ENCODE assay signal across 26 mouse cellular contexts in the genomic region with DNA sequence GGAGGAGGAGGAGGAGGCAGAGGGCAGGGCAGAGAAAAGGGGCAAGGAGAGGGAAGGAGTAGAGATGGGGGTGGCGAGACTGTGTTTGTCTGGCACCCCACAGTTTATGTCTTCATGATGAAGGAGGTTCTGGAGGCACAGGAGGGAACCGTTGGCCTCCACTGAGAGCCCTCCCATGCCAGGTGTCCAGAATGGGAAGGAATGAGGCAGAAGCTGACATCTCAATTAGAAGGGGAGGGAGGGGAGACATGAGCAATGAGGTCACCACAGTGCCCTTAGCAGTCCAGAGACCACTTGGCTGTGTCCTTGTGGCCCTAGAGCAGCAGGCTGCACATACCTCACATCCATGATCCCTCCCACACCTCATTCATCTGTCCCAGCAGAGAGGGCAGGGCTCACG. TPM values are rescaled to one million over a fixed set of nuclear protein-coding genes. Genes with fewer than 3 reads are reported as not detected.
"Had no signal": no experiment of that assay in that cellular context is flagged by ENCODE, and none has a peak within 500 bp of the region (broad histone marks: within the 10 kb centered on the region; RNA-seq: fewer than 3 reads in every experiment).

No protein-coding gene starts in this region.

- DNase-seq: cerebellum, adult 2 months; cerebellum, adult 8-10 months; cerebellum, adult 9-10 months; cerebellum, adult 9-11 months; cerebellum, postnatal 25 days; cerebellum, postnatal 36 days; forebrain, postnatal 0 days; gastrocnemius, adult 2 months; gastrocnemius, postnatal 10 days; gastrocnemius, postnatal 14 days; gastrocnemius, postnatal 25 days; gastrocnemius, postnatal 36 days; heart, adult 11 months; heart, adult 2 months had no signal

- H3K27ac ChIP-seq: embryonic facial prominence, embryonic 10.5 days; embryonic facial prominence, embryonic 12.5 days; embryonic facial prominence, embryonic 13.5 days; embryonic facial prominence, embryonic 15.5 days; forebrain, embryonic 10.5 days; forebrain, embryonic 12.5 days; forebrain, embryonic 13.5 days; forebrain, embryonic 15.5 days; gastrocnemius, adult 2 months; heart, adult 2 months had no signal

- H3K9ac ChIP-seq: embryonic facial prominence, embryonic 12.5 days; embryonic facial prominence, embryonic 13.5 days; embryonic facial prominence, embryonic 15.5 days; forebrain, embryonic 12.5 days; forebrain, embryonic 13.5 days; forebrain, embryonic 15.5 days; forebrain, postnatal 0 days had no signal

- H3K4me2 ChIP-seq: embryonic facial prominence, embryonic 12.5 days; embryonic facial prominence, embryonic 13.5 days; embryonic facial prominence, embryonic 15.5 days; forebrain, embryonic 12.5 days; forebrain, embryonic 13.5 days; forebrain, embryonic 15.5 days had no signal

- H3K9me3 ChIP-seq: embryonic facial prominence, embryonic 10.5 days; embryonic facial prominence, embryonic 12.5 days; embryonic facial prominence, embryonic 13.5 days; embryonic facial prominence, embryonic 15.5 days; forebrain, embryonic 10.5 days; forebrain, embryonic 12.5 days; forebrain, embryonic 15.5 days had no signal

- H3K36me3 ChIP-seq: embryonic facial prominence, embryonic 10.5 days; embryonic facial prominence, embryonic 12.5 days; embryonic facial prominence, embryonic 13.5 days; embryonic facial prominence, embryonic 15.5 days; forebrain, embryonic 10.5 days; forebrain, embryonic 12.5 days; forebrain, embryonic 15.5 days had no signal

- ATAC-seq: forebrain, embryonic 13.5 days; forebrain, embryonic 14.5 days; forebrain, embryonic 15.5 days; forebrain, embryonic 16.5 days; forebrain, postnatal 0 days had no signal

- H3K4me3 ChIP-seq: embryonic facial prominence, embryonic 10.5 days; embryonic facial prominence, embryonic 12.5 days; embryonic facial prominence, embryonic 13.5 days; embryonic facial prominence, embryonic 15.5 days; erythroblast, embryonic 14.5 days; forebrain, embryonic 10.5 days; forebrain, embryonic 12.5 days; forebrain, embryonic 13.5 days; forebrain, embryonic 15.5 days; gastrocnemius, adult 2 months; heart, adult 2 months had no signal

RNA-seq across cellular contexts. Expression of gene Zdhhc22, which starts 4.5 kb away (rescaled TPM):
- polyA plus RNA-seq: erythroblast, embryonic 14.5 days; forebrain, embryonic 10.5 days; gonadal fat pad, adult 2 months; heart, adult 2 months had no signal

RNA-seq across cellular contexts. Expression of gene Tmem63c, which starts 26.4 kb away (rescaled TPM):
- polyA plus RNA-seq: erythroblast, embryonic 14.5 days had no signal
